Mouse (Mus musculus): ENCODE data around the gene Itpa.

Gene Itpa

DNA sequence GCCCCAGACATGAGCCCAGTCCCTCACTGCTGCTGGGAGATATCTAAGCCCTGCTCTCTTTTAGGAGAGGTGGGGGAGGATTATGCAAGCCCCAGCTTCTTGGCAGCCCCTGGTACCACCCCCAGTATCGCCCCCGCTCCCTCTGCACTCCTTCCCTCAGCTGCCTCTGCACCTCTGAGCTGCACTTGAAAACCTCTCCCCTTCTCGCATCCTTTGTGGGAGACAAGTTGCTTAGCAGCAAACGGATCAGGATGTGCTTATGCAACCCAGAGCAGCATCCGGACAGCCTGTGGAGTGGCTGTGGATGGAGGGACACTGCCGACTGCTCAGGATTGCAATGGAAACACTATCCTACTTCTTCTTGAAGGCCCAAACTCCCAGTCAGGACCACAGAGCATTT lies 9.9 kb upstream of the Itpa start:
- no peak for DNase-seq

GRCm38 (mm10) chr2:130658530-130658929 lies 8.9 kb upstream of the Itpa start:
- no peak for DNase-seq

DNA sequence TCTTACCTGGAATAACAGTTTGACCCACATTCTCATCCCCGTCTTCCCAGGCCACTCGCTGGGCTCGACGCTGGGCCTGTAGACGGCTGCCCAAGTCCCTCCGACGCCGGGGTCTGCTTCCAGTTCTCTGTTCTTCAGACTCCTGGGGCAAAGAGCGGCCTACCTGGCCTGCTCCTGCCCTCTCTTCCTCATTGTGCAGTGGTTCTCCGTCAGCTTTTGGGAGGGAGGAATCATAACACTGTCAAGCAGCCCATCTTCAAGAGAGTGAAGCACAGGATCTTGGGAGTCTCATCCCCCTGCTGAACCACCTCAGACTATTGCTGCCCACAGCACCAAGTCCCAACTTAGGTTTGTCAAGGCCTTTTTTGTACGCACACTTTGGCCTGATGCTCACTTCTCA lies 4.1 kb upstream of the Itpa start:
- DNase-seq, result no peak

- DNase-seq, result peak; percentile 94 to 96
These were observed 3.2 kb upstream of the Itpa start, which contains the start of gene Ddrgk1 for GRCm38 (mm10) chr2:130664102-130664701. TSS of gene Ddrgk1 (minus strand) at chr2:130664659.

- no peak for DNase-seq
These were observed 9.8 kb downstream of the Itpa start for GRCm38 (mm10) chr2:130677211-130677610.

DNA sequence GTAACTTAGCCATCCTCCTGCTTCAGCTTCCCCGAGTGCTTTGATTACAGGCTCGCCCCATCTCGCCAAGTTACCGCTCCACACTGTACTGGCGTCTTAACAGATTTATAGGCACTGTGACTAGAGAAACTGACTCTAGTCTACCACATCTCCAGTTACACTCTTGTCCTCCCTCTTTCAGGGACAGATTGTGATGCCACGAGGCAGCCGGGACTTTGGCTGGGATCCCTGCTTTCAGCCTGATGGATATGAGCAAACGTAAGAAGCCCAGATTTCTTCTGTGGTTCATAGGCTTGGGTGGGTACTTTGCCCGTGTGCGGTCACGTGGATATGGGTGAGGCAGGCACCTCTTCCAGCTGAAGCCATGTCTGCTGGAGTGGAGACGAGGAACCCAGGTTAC lies 11.7 kb downstream of the Itpa start:
- no peak for DNase-seq

DNA sequence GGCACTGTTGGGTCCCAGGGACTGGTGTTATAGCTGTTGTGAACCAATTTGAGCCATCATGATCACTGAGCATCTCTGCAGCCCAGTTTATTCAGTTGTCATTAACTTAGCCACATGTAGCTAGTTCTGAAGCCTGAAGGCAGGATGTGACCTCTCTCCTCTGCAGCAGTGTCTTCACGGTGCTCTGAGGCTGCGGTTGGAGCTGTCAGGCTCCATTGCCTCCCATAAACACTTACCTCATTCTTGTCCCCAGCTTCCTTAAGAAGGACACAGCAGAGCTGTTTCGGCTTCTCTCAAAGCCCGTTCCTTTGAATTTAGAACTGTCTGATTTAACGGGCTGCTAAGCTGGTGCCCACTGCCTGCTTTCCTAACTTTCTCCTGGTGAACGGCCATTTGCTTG lies 12.5 kb downstream of the Itpa start:
- DNase-seq, result no peak

- no peak for DNase-seq
These were observed 14.1 kb downstream of the Itpa start for GRCm38 (mm10) chr2:130681531-130681930.

DNA sequence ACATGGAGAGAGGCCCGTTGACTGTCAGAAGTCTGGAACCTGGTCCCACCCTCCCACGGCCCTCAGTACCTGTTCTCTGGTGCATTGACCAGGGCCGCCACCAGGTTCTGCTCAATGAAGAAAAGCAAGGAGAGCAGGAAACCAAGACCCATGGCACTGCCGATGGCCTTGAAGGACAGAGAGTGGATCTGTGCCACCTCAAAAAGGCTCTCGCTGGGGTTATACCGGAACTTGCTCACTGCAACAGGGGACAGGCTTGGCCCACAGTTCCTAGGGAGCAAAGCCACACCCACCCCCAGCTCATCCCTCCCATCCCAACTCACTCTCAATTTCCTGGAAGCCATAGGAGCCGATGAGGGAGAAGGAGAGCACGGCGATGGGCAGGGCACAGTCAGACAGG lies 18.0 kb downstream of the Itpa start:
- no peak for DNase-seq

GRCm38 (mm10) chr2:130689011-130689410 lies 21.6 kb downstream of the Itpa start:
- no peak for DNase-seq

DNA sequence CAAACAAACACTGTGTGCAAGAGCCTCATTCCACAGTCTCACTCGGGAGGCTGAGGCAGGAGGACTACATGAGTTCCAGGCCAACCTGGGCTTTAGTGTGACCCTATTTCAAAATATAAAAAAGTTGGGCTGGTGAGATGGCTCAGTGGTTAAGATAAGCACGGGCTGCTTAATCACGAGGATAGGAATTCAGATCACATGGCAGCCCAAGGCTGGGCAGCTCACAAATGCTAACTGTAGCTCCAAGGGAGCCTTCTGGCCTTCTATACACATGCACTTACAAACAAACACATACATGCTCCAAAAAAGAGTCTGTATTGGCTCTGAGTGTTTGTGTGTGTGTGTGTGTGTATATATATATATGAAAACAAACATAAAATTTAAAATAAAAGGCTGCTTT lies 26.2 kb downstream of the Itpa start:
- DNase-seq, result no peak

GRCm38 (mm10) chr2:130696700-130697152 lies 29.3 kb downstream of the Itpa start:
- DNase-seq, result no peak

- peak; percentile 77 to 79 for DNase-seq
These were observed 29.9 kb downstream of the Itpa start, which contains the start of gene Slc4a11 for GRCm38 (mm10) chr2:130697153-130697810. TSS of gene Slc4a11 (minus strand) at chr2:130697519.

GRCm38 (mm10) chr2:130697821-130698266 lies 30.4 kb downstream of the Itpa start:
- no peak for DNase-seq

GRCm38 (mm10) chr2:130704040-130705001 lies 36.9 kb downstream of the Itpa start:
- no peak for DNase-seq

GRCm38 (mm10) chr2:130705178-130705577 lies 37.8 kb downstream of the Itpa start:
- DNase-seq, result no peak

DNA sequence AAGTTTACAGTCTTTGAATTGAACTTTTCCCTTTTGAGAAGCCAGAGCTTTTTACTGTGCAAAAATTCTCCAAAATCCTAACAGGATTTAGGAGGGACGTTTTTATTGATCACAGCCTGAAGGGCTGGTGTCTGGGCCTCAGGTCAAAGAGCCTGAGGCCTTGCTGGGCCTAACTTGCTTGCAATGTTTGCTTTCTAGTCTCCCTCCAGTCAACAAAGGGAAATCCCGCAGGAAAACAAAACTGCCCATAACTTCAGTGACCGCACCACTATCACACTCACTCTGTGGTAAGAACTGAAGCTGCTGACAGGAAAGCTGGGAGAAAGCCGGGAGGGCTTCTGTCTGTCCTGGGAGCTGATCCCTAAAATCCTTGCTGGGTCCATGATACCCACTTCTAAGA lies 39.2 kb downstream of the Itpa start:
- DNase-seq, result no peak

DNA sequence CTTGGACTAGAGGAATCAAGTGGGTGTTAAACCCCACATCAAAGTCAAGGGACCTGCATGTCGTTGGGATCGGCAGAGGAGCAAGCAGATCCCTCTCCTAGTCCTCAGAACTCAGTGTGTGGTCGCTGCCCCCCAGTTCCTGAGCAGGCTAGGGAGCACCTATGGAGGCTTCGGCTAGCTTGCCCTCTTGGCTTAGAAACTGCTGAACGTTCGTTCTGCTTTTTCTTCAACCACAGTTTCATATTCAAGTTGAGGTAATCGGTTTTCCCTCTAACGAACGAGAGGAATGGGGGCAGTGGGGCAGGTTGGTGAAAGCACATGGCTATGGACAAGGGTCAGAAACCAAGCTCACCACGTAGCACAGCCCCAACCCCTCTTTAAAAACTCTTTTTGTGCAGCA lies 39.6 kb downstream of the Itpa start:
- no peak for DNase-seq

DNA sequence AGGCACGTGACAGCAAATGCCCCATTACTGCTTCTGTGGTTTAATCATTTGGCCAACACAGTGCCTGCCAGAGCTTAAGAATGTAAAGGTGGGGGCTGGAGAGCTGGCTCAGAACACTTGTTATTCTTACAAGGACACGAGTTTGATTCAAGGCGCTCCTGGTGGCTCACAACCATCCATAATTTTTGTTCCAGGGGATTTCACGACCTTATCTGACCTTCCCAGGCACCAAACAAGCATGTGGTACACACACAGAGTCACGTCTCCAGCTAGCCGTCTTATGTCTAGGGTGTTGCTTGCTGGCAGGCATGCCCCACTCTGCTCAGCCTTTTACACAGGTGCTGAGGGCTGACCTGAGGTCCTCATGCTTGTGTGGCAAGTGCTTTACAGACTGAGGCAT lies 50.5 kb downstream of the Itpa start:
- DNase-seq, result no peak

DNA sequence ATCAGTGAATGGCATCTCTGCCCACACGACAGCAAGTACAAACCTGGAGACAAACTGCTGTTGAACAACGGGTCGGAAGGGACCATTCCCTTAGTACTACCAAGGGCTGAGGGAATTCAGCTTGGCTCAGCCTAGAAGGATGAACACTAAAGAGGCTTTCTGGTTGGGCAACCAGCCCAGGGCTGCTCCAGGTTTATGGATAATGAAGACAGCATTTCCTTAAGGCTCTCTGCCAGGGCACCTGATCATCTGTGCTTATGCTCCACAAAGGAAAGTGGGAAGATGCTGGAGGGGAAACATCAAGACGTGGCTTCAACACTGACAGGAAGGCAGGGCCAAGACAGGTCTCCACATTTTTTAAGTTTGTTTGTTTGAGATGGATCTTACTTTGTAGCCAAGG lies 57.0 kb downstream of the Itpa start:
- DNase-seq, result no peak

- no peak for DNase-seq
These were observed 60.3 kb downstream of the Itpa start for GRCm38 (mm10) chr2:130727752-130728151.

GRCm38 (mm10) chr2:130728906-130729585 lies 61.6 kb downstream of the Itpa start:
- no peak for DNase-seq

GRCm38 (mm10) chr2:130730746-130731145 lies 63.3 kb downstream of the Itpa start:
- DNase-seq, result peak; percentile 25 to 32

Data from lung, postnatal 4 days (tissue).